Mouse (Mus musculus): ENCODE data around the gene Fam81b.

Fam81b gene

DNA sequence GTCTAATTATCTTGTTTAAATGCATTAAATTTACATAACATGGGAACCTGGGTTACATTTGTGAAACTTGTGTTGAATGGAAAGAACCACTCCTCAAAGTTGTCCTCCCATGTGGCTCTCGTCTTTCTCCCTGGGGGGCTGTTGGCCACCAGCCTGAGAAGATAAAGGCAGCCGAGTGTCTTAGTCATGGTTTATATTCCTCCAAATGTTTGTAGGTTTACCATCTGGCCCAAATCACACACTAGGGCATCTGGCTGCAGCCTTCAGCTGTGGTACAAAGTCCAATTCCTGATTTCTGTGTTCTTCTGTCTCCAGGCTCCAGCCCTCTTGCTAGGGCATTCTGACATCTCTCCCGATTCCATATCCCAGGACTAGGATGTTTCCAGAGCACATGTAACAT is 114.6 kb downstream of the Fam81b start:
- DNase-seq (ENCODE audit: low spot score), result no peak

DNA sequence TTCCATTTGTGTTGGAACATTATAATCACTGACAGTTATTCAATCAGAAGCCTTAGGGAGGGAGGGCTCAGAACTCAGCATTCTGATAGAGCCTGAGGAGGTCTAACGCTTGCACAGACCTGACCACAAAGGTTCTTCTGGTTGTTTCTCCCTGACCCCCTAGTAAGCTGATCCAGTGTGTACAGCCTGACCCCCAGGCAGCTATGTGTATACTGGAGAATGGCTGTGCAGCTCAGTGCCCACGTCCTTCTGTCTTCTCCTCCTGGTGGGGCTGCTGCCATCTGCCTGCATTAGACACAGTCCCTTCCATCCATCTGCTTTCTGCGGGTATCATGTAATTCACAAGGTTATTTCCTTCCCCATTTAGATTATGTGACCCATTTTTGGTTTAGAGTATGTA is 115.7 kb downstream of the Fam81b start:
- no peak for DNase-seq (ENCODE audit: low spot score)

DNA sequence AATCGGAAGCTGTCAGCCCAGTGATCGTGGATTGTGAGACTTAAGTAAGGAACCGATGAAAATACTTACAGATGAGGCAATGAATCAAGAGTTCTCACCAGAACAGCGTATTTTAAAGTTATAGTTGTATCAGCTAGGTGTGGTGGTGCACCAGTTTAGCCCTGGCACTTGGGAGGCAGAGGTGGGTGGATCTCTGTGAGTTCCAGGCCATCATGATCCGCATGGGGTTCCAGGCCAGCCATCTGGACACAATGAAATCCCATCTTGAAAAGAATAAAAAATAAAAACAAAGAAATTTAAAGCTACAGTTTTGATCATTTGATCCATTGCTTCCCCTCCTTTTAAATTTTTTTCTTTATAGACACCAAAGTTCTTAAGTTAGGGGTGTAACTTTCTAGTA is 117.2 kb downstream of the Fam81b start:
- DNase-seq (ENCODE audit: low spot score), result no peak

DNA sequence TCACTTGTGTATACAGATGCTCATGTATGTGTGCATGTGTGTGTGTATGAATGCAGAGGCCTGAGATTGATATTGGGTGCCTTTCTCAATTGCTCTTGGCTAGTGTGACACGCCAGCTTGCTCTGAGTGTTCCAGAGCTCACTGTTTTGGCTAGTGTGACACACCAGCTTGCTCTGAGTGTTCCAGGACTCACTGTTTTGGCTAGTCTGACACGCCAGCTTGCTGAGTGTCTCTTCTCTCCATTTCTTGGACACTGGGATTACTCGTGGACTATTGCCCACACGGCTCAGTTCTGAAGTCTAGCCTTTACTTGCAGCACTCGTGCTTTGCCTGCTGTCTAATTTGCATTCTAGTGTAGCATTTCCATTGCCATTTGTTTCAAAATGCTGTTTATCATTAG is 126.2 kb downstream of the Fam81b start:
- no peak for DNase-seq (ENCODE audit: low spot score)

DNA sequence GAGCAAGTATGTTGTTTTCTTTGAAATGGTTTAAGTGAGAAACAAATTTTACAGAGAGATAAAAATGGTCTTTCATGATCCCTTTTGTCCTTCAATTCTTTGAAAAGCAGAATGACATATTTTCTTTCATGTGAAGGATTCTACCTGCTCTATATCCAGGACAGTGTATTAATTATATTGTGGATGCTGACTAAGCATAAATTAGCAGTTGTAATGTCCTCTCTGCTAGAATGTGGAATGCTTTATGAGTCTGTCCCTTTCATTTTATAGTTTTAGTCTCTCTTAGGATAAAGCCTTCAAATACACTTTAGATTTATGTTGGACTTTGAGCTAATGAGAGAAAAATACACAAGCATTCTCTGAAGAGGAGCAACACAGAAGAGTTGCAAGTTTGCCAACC is 130.6 kb downstream of the Fam81b start:
- DNase-seq (ENCODE audit: low spot score), result no peak

DNA sequence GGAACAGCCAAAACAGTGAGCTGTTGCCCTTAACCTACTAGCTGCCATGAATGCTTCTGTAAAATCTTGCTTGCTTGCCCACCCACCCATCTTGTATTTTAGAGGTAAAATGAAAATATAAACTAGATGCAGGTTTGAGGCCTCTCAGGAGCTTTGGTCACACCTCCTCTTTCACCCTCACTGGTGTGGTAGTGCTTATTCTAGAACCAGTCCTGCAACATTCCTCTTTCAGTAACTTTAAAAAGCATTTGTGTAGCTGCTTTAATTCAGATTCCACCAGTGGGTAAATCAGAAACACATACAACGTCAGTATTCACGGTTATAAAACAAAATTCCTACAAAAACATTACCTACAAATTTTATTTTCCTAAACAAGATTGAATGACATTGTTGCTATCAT is 144.3 kb downstream of the Fam81b start:
- no peak for DNase-seq (ENCODE audit: low spot score)

DNA sequence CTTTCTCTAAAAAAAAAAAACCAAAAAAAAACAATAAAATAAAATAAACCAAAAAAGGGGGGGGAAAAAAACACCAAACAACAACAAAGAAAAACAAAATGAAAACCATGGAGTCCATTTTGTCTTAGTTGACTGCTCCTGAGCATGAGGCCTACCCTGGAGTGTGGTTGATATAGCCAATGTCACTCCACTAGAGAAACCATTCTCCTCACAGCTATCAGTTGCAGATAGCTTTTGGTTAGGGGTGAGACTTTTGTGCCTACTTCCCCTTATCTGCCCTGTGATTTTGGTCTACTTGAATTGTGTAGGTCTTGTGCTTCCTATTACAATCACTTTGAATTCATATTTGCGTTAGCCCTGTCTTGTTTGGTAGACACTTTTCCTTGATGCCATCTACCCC is 147.4 kb downstream of the Fam81b start:
- no peak for DNase-seq (ENCODE audit: low spot score)

DNA sequence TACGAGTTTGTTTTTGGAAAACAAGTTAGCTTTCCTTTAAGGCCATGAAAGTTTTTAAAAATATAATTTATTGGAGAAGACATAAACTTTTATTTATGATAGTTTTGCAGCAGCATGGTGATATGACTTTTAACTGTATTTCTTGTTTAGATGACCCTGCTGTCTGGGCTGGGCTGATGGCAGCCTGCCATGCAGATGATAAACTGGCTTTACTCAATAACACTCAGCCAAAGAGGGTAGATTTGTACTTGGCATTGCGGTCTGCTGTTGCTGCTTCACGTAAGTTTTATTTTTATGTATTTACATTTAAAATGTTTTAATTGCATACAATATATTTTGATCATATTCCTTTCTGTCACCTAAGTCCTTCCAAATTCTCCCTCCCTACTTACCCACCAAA is 147.8 kb downstream of the Fam81b start:
- DNase-seq (ENCODE audit: low spot score), result no peak

Measured in T-cell, adult 2 months (primary cell).